Mouse (Mus musculus) forebrain, embryonic 14.5 days (tissue): ENCODE measurements at regions not wholly inside any gene's neighbourhood (a gene's known extent, or its start where the extent isn't known, plus 50 kb on each side); places are given as distances from the start of the nearest gene placed in this dataset.

Experiments used
- ATAC-seq: fragments of 200-750 bp; cut with Nextera tagmentation; 2 replicates; pipeline ENCODE4 v1.8.0; 2017; ENCODE audit warnings: mild to moderate bottlenecking, moderate library complexity
- DNase-seq: peaks from one replicate; pipeline ENCODE4 v3.0.0-alpha.2; 2015; ENCODE audit warnings: low spot score
- H3K27ac ChIP-seq: fragments of 300-500 bp; sonication (generic); 2 replicates; pipeline ENCODE4 v1.5.1; 2014; ENCODE audit warnings: low read depth, mild to moderate bottlenecking, control low read depth, low read length, moderate library complexity
- H3K27me3 ChIP-seq: fragments of 300-500 bp; sonication (generic); replicated peaks from 2 replicates; pipeline ENCODE4 v1.6.1; 2014; ENCODE audit warnings: low read length, control low read depth, mixed read lengths; ENCODE audit not compliant: control insufficient read depth, insufficient read depth
- H3K36me3 ChIP-seq: fragments of 300-500 bp; sonication (generic); 2 replicates; pipeline ENCODE4 v1.6.1; 2014; ENCODE audit warnings: low read length, control low read depth; ENCODE audit not compliant: control insufficient read depth, insufficient read depth
- H3K4me1 ChIP-seq: fragments of 300-500 bp; sonication (generic); 2 replicates; pipeline ENCODE4 v1.6.1; 2014; ENCODE audit warnings: antibody characterized with exemption, low read length, control low read depth; ENCODE audit not compliant: control insufficient read depth, insufficient read depth
- H3K4me2 ChIP-seq: fragments of 300-500 bp; sonication (generic); 2 replicates; pipeline ENCODE4 v1.6.1; 2014; ENCODE audit warnings: mild to moderate bottlenecking, control low read depth, low read length
- H3K4me3 ChIP-seq: fragments of 300-500 bp; sonication (generic); 2 replicates; pipeline ENCODE4 v1.5.1; 2014; ENCODE audit warnings: low read depth, low read length, control low read depth
- H3K9ac ChIP-seq: fragments of 300-500 bp; sonication (generic); 2 replicates; pipeline ENCODE4 v1.6.1; 2014; ENCODE audit warnings: mild to moderate bottlenecking, low read length, control low read depth, moderate library complexity
- H3K9me3 ChIP-seq: fragments of 300-500 bp; sonication (generic); replicated peaks from 2 replicates; pipeline ENCODE4 v1.6.1; 2016; ENCODE audit warnings: low read length, control low read depth, mixed read lengths; ENCODE audit not compliant: control insufficient read depth
- WGBS: fragments of 180-500 bp; shearing (Covaris S2); extraction: QIAGEN DNeasy Blood & Tissue Kit; methylation state at CpG from one replicate; pipeline ENCODE4 v1.1.7; 2014; 5-methylcytosine and 5-hydroxymethylcytosine counted together

DNA sequence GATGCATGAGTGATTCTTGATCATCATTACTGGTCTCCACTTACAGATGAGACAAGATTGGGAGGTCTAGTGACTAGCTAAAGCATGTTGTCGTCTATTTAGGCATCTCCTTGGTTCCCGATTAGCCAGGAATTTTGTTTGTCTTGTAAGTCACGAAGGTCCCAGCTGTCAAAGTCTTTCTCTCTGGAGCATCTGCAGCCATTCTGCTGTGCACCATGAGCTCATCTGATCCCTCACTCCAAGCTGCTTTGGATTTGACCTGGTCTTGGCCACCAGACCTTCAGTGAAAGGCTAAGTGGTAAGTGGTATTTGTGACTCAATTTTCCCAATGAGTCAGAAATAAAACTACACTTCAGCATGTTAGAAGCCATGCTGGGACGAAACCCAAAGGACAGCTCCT, 53.3 kb upstream of the Creb5 start:
- ATAC-seq (no peak), DNase-seq (no peak)
- Histone ChIP-seq H3K27me3 (no peaks in the 10 kb centered on the region), H3K4me3 (no peak overlapping the region), H3K4me2 (no peak overlapping the region), H3K9ac (no peak overlapping the region), H3K4me1 (peaks cover 12% of the 10 kb centered on the region; the same call in 1 of the 2 replicates), H3K27ac (no peak overlapping the region), H3K36me3 (no peaks in the 10 kb centered on the region), H3K9me3 (no peaks in the 10 kb centered on the region)
- WGBS: 69% methylated on average over 4 of the region's 4 CpGs

DNA sequence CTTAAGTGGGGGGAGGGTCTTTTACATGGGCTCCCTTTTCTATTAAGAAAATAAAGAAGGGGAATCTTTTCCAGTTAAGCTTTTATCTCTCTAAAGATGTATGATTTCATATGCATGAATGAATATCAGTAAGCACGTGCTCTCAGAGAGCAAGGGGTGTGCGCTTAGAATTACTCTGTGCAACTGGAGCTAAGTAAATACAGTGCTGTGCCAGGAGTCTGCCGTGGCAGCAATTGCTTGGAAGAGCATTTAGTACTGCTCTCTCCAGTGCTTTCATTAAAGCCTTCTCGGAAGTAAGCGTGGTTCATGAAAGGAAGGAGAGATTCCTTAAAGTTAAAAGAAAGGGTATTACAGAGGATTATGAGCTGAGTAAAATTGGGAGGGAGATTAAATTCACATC, 54.5 kb upstream of the Creb5 start:
- H3K9ac ChIP-seq: no peak overlapping the region
- H3K9me3 ChIP-seq: no peaks in the 10 kb centered on the region
- no peak overlapping the region for H3K4me2 ChIP-seq
- ATAC-seq (no peak), DNase-seq (peak; percentile 71)
- WGBS: 15% methylated on average over 5 of the region's 5 CpGs
- H3K27me3 ChIP-seq: no peaks in the 10 kb centered on the region
- H3K4me1 ChIP-seq: peaks cover 13% of the 10 kb centered on the region; the same call in 1 of the 2 replicates
- H3K4me3 ChIP-seq: no peak overlapping the region
- no peaks in the 10 kb centered on the region for H3K36me3 ChIP-seq
- no peak overlapping the region for H3K27ac ChIP-seq

DNA sequence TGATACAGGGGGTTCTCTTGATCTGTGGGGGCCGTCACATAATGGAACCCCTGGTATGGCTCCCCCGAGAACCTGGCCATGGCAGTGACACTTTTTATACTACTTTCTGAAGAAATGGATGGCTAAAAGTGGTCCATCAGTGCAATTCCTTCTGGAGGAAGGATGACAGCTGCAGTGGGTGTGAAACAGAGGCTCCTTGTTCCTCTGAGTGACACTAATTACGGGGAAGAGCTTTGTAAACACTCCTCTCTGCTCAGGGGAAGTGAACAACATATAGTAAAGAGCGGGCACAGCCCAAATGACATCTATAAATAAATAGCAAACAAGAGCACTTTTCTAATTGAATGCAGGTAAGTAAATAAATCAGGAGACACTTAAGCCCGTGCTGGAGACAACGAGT, 57.7 kb upstream of the Creb5 start:
- H3K36me3 ChIP-seq: no peaks in the 10 kb centered on the region
- WGBS: 20% methylated on average over 6 of the region's 6 CpGs
- DNase-seq: peak; percentile 74
- H3K9ac ChIP-seq: no peak overlapping the region
- no peak overlapping the region for H3K4me3 ChIP-seq
- no peak overlapping the region for H3K27ac ChIP-seq
- no peaks in the 10 kb centered on the region for H3K9me3 ChIP-seq
- H3K4me2 ChIP-seq: no peak overlapping the region
- peaks cover 13% of the 10 kb centered on the region; the same call in 1 of the 2 replicates for H3K4me1 ChIP-seq
- peak; percentile 65; the same call in 1 of the 2 replicates for ATAC-seq
- no peaks in the 10 kb centered on the region for H3K27me3 ChIP-seq

DNA sequence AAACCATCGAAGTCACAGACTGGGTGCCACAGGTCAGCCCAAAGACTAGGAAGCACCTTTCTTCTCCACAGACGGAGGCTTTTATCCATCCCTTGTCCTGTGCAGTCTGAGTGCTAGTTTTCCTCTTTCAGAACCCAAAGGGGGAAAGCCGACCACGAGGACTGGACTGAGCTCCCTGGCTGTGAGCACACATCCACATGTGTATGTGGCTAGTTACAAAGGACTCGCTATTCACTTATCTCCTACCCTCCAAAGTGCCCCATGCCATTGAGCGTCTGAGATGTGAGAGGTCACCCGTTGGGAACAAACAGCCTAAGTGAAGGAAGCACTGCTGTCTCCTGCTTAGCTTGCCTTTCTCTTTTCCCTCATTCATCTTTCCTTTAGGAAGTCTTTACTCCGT, 65.0 kb upstream of the Creb5 start:
- WGBS: 28% methylated on average over 8 of the region's 8 CpGs
- Histone ChIP-seq H3K36me3 (no peaks in the 10 kb centered on the region), H3K4me1 (peaks cover 19% of the 10 kb centered on the region), H3K9me3 (no peaks in the 10 kb centered on the region), H3K27ac (no peak overlapping the region; the same call in 1 of the 2 replicates), H3K4me3 (no peak overlapping the region), H3K9ac (no peak overlapping the region), H3K27me3 (no peaks in the 10 kb centered on the region), H3K4me2 (no peak overlapping the region)
- ATAC-seq (no peak), DNase-seq (no peak)

DNA sequence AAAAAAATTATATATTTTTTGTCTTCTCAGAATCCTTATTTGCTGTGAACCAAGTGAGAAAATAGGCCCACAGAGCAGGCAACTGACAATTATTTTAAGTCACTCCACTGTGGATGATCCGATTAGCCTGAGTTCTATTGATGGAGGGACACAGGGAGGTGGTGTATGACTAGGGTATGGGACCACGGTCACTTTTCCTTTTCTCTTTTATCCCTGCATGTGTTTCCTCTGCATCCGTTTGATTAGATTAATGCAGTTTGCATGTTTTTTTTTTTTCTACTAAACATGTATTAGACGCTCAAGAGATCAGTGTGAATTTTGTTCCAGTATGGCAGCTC, 65.4 kb upstream of the Creb5 start:
- Histone ChIP-seq H3K4me2 (peak overlapping the region; percentile 40), H3K9me3 (no peaks in the 10 kb centered on the region), H3K27me3 (no peaks in the 10 kb centered on the region), H3K36me3 (no peaks in the 10 kb centered on the region), H3K27ac (no peak overlapping the region; the same call in 1 of the 2 replicates), H3K4me1 (peaks cover 19% of the 10 kb centered on the region), H3K9ac (no peak overlapping the region), H3K4me3 (no peak overlapping the region)
- peak; percentile 56 for DNase-seq
- ATAC-seq: no peak
- 9% methylated on average over 4 of the region's 4 CpGs for WGBS

DNA sequence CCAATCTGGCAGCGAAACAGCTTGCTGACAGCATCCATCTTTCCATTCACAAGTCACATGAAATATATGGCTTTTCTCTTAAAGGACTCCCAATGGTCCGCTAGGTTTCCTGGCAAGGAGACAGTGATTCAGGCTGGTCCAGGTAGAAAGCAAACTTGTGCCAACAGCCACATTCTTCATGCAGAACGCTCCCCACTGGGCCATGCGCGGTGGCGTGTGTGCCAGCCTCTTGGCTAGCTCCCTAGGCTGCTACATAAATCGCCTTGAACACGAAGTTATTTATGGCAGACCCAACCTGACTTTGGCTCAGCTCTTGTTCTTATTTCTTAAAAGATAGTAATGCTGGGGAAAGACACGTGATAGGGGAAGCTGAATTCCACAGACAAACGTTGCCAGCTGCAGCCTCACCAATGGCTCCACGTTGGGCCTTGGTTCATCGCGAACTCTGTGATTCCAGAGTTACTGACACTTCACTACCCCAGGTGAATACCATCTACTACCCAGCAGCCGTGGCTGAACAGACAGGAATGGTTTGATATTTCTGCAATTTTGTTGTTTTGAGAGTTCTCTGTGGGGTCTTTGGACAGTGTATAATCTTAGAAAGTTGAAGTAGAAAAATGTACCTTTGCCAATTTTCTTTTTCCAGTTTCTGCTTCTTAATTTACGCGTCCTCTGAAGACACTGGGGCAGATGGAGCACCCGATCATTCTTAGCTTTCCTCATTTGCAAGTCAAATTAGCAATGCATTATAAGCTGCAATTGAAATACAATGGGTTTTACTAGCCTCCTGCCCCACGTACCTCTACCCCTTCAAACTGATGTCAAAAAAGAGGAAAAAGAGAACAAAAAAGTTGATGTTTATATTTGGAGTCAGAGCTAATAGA, 66.0 kb upstream of the Creb5 start:
- Histone ChIP-seq H3K27me3 (no peaks in the 10 kb centered on the region), H3K4me2 (peak overlapping the region; percentile 40), H3K9ac (no peak overlapping the region), H3K4me1 (peaks cover 19% of the 10 kb centered on the region), H3K27ac (peak overlapping the region; percentile 74), H3K4me3 (no peak overlapping the region), H3K36me3 (no peaks in the 10 kb centered on the region), H3K9me3 (no peaks in the 10 kb centered on the region)
- DNase-seq (peak; percentile 76), ATAC-seq (peak; percentile 71)
- 22% methylated on average over 18 of the region's 18 CpGs for WGBS

DNA sequence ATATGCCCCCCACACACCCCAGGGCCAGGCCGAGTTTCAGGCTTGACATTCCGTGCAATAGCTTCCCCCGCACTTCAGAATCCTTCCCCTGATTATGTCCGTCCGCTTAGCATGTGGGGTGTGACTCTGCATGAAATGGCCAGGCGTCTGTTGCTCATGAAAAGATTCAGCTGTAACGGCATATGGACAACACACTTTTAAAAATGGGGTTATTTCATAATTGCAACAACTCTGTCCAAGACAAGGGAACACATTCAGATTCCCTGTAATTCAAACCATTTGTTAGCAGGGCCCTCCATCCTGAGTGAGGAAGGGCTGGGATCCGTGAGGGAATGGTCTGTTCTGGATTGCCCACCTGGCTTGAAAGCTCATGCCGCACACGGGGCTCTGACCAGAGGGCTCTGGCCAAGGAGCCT, 68.2 kb upstream of the Creb5 start:
- H3K9me3 ChIP-seq: no peaks in the 10 kb centered on the region
- H3K27me3 ChIP-seq: no peaks in the 10 kb centered on the region
- H3K4me1 ChIP-seq: peaks cover 19% of the 10 kb centered on the region
- WGBS: 54% methylated on average over 10 of the region's 10 CpGs
- H3K9ac ChIP-seq: no peak overlapping the region
- no peaks in the 10 kb centered on the region for H3K36me3 ChIP-seq
- no peak overlapping the region for H3K27ac ChIP-seq
- no peak overlapping the region for H3K4me3 ChIP-seq
- DNase-seq (peak; percentile 38), ATAC-seq (no peak)
- no peak overlapping the region for H3K4me2 ChIP-seq

DNA sequence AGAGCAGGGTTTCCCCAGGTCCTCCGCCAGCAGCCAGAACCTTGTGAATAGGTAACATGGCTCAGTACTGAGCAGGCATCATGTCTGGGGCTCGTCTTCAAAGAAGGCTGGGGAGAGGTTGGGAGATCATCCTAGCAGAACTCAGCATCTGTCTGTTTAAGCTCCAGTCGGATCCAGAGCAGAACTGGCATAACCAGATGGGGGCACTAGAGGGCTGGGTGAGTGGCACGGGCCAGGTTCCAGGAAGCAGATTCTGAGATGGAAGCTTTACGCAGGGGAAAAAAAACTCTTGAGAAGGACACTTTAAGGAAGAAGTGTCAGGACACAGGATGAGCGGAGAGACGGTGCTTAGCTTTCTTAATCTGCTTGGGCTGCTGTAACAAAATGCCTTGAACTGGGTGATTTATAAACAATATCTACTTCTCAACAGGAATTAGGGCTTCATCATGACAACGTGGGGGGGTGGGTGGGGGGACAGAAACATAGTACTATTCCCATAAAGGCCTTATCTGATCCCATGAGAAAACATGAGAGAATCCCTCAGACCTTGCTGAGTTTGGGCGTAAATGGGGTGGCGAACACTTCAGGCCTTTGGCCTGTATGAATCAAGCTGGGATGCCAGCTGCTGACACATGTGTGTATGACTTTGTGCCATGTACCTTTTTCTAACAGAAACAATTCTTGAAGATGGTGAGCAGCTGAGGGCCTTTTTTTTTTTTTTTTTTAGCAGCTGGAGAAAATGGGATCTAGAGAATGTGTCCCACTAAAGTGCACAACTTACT, 69.6 kb upstream of the Creb5 start:
- H3K9ac ChIP-seq: no peak overlapping the region
- DNase-seq: peak; percentile 70
- 57% methylated on average over 10 of the region's 10 CpGs for WGBS
- no peak overlapping the region for H3K27ac ChIP-seq
- H3K4me3 ChIP-seq: no peak overlapping the region
- ATAC-seq: no peak
- no peaks in the 10 kb centered on the region for H3K27me3 ChIP-seq
- H3K36me3 ChIP-seq: no peaks in the 10 kb centered on the region
- peaks cover 19% of the 10 kb centered on the region for H3K4me1 ChIP-seq
- no peak overlapping the region for H3K4me2 ChIP-seq
- no peaks in the 10 kb centered on the region for H3K9me3 ChIP-seq

DNA sequence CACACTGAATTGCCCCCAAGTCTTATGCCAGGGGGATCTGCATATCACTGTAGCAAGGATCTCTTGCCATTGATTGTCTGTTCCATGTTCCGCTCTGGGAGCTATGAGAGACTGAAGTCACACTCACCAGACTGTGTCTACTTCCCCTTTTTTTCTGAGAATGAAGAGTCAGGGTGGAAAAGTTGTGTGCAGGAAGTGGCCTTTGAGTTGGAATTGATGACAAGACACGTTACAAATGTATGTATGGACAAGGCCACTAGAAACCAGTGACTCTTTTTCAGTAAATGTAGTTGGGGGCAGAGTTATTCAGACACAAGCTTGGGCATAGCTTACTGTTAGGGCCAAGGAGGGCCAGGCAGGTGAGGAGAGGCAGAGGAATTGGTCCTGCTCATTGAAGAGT, 70.4 kb upstream of the Creb5 start:
- H3K4me1 ChIP-seq: peaks cover 18% of the 10 kb centered on the region
- no peak overlapping the region for H3K9ac ChIP-seq
- H3K4me2 ChIP-seq: no peak overlapping the region
- DNase-seq: no peak
- H3K27ac ChIP-seq: no peak overlapping the region
- no peaks in the 10 kb centered on the region for H3K27me3 ChIP-seq
- H3K36me3 ChIP-seq: no peaks in the 10 kb centered on the region
- WGBS: 85% methylated on average over 2 of the region's 2 CpGs
- H3K4me3 ChIP-seq: no peak overlapping the region
- ATAC-seq: no peak
- no peaks in the 10 kb centered on the region for H3K9me3 ChIP-seq
